In the genomic region with DNA sequence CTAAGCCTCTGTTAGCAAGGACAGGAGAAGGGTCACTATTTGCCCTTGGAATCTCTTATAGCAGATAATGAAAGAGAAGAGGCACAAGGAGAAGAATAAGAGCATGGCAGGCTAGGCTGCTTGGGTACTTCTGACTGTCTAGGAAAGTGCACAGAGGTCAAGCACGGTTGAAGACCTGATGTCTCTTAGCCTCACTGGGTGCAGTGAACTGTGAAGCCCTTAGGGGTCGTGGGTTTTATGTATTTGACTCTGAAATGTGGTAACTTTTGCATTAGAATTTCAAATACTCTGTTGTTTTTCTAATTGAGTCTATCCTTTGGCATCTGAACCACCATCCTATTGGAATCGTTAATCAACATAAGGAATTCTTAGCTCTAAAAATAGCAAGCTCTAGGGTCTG, we compare ENCODE assay signal across 14 mouse cellular contexts.
"Had no signal": no experiment of that assay in that cellular context is flagged by ENCODE, and none has a peak within 500 bp of the region (broad histone marks: within the 10 kb centered on the region; RNA-seq: fewer than 3 reads in every experiment).

No protein-coding gene starts in this region.

- DNase-seq: gastrocnemius, adult 2 months; gastrocnemius, postnatal 10 days; gastrocnemius, postnatal 25 days; heart, adult 2 months; heart, postnatal 10 days; heart, postnatal 4 days; kidney, adult 18-20 months; kidney, adult 8-10 months; kidney, postnatal 10 days; kidney, postnatal 36 days; layer of hippocampus, adult 9-11 months; layer of hippocampus, postnatal 36 days; left cerebral cortex, postnatal 4 days; lung, adult 18-20 months had no signal
